Mouse (Mus musculus) midbrain, embryonic 13.5 days (tissue): Measurements from ENCODE around the gene Camkk2. TPM values are rescaled to one million over a fixed set of nuclear protein-coding genes. Genes with fewer than 3 reads are reported as not detected.
A peak's percentile ranks its signal among the peaks of the same experiment; 100 is the strongest.

Experiments used
- ATAC-seq: fragments of 200-750 bp; cut with Nextera tagmentation; 2 replicates; pipeline ENCODE4 v1.8.0; 2017; ENCODE audit warnings: mild to moderate bottlenecking, moderate TSS enrichment, moderate library complexity
- H3K27ac ChIP-seq: fragments of 300-500 bp; sonication (generic); 2 replicates; pipeline ENCODE4 v1.5.1; 2015; ENCODE audit warnings: inconsistent platforms, mild to moderate bottlenecking, moderate library complexity
- H3K27me3 ChIP-seq: fragments of 300-500 bp; sonication (generic); 2 replicates; pipeline ENCODE4 v1.6.1; 2015; ENCODE audit warnings: mild to moderate bottlenecking, inconsistent platforms
- H3K36me3 ChIP-seq: fragments of 300-500 bp; sonication (generic); 2 replicates; pipeline ENCODE4 v1.6.1; 2015; ENCODE audit warnings: mild to moderate bottlenecking, inconsistent platforms
- H3K4me1 ChIP-seq: fragments of 300-500 bp; sonication (generic); replicated peaks from 2 replicates; pipeline ENCODE4 v1.6.1; 2015; ENCODE audit warnings: inconsistent platforms
- H3K4me2 ChIP-seq: fragments of 300-500 bp; sonication (generic); replicated peaks from 2 replicates; pipeline ENCODE4 v1.6.1; 2015; ENCODE audit warnings: moderate library complexity, mild to moderate bottlenecking, inconsistent platforms
- H3K4me3 ChIP-seq: fragments of 300-500 bp; sonication (generic); replicated peaks from 2 replicates; pipeline ENCODE4 v1.5.1; 2015; ENCODE audit warnings: mild to moderate bottlenecking, inconsistent platforms
- H3K9ac ChIP-seq: fragments of 300-500 bp; sonication (generic); replicated peaks from 2 replicates; pipeline ENCODE4 v1.6.1; 2015; ENCODE audit warnings: mild to moderate bottlenecking, inconsistent platforms
- H3K9me3 ChIP-seq: fragments of 300-500 bp; sonication (generic); 2 replicates; pipeline ENCODE4 v1.6.1; 2016; ENCODE audit warnings: mild to moderate bottlenecking, inconsistent platforms
- WGBS: fragments of 180-500 bp; shearing (Covaris S2); methylation state at CpG from one replicate; pipeline ENCODE4 v1.1.7; 2015; 5-methylcytosine and 5-hydroxymethylcytosine counted together
- polyA plus RNA-seq: library from polyadenylated mRNA; unstranded; fragments of >200 nt; fragmentation: Nextera tagmentation; extraction: Ambion mirVana; gene quantifications from 2 replicates; pipeline ENCODE4 v1.2.1, GENCODE M21; 2015

Camkk2 gene
- polyA plus RNA-seq, 1 experiment from 2014 or later: 47.1 TPM

DNA sequence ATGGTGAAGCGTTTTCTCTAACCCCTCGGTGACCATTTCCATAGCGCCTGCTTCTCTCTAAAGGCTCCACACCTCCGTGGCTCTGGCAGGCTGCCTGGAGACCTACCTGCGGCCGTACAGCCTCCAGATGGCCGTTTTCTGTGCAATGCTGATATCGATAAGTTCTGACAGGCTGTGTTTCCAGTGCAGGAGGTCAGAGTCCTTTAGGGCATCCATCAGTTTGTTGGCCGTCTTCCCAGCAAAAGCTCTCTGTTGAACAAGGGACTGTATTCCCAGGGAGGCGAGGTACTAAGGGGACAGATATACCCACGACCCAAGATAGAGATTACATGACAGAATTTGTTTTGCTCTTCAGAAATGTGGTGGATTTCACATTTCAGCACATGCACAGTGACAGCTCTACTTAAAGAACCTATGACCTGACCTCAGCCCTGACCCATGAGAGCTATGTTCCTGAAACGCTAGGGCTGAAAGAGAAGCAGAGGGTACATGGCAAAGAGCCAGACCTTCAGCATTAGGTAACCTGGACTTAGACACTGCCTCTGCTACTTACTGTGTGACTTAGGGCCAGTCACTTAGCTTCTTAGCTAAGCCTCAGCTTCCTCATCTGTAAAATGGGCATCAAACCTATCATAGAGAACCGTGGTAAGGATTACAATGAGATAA is 21.3 kb upstream of the Camkk2 start:
- H3K27ac ChIP-seq: no peak overlapping the region
- H3K4me3 ChIP-seq: no peak overlapping the region
- H3K4me1 ChIP-seq: peaks cover 12% of the 10 kb centered on the region
- no peaks in the 10 kb centered on the region for H3K27me3 ChIP-seq
- WGBS: 85% methylated on average over 13 of the region's 13 CpGs
- no peaks in the 10 kb centered on the region for H3K9me3 ChIP-seq
- ATAC-seq: no peak
- peaks cover 94% of the 10 kb centered on the region for H3K36me3 ChIP-seq
- no peak overlapping the region for H3K9ac ChIP-seq
- no peak overlapping the region for H3K4me2 ChIP-seq

- Histone ChIP-seq H3K36me3 (peaks cover 94% of the 10 kb centered on the region), H3K4me1 (peaks cover 12% of the 10 kb centered on the region), H3K9ac (no peak overlapping the region), H3K27ac (peak overlapping the region; percentile 58), H3K4me2 (no peak overlapping the region), H3K9me3 (no peaks in the 10 kb centered on the region), H3K4me3 (no peak overlapping the region), H3K27me3 (no peaks in the 10 kb centered on the region)
- WGBS: 92% methylated on average over 17 of the region's 17 CpGs
- ATAC-seq: no peak
Observed at GRCm38 (mm10) chr5:122799379-122800344, 20.5 kb upstream of the Camkk2 start.

DNA sequence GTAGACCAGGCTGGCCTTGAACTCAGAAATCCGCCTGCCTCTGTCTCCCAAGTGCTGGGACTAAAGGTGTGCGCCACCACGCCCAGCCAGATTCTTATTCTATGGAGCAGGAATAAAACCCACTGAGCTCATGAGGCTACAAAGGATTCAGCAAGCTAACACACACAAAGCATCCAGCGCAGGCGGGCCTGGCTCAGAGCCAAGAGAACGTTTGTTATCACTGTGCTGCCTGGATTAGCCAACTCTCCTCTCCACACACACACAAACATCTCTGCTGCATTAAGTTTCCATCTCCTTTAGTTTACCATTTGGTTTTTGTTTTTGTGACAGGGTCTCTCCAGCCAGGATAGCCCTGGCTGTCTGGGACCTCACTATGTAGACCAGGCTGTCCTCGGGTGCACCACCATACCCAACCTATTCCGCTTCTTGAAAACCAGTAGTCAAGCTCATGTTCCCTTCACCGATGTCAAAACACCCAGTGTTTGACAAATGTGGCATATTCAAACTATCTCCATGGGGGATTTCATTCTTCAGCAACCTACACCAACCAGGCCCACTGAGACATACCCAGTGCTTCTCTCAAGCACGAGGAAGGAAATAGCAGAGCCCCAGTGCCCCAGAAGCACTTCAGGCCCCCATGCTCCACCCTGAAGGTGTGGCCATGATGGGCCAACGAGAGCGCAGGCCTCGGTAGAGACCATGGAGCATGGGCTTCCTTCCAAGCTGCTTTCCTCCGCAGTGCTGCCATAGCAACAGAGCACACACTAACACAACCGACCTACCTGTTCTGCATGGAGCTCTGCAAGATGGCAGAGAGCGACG is 19.6 kb upstream of the Camkk2 start:
- Histone ChIP-seq H3K9me3 (no peaks in the 10 kb centered on the region), H3K27ac (peak overlapping the region; percentile 58), H3K9ac (no peak overlapping the region), H3K4me1 (peaks cover 12% of the 10 kb centered on the region), H3K27me3 (no peaks in the 10 kb centered on the region), H3K36me3 (peaks cover 92% of the 10 kb centered on the region), H3K4me3 (no peak overlapping the region), H3K4me2 (no peak overlapping the region)
- ATAC-seq: peak; percentile 48; the same call in 1 of the 2 replicates
- WGBS: 69% methylated on average over 17 of the region's 17 CpGs

GRCm38 (mm10) chr5:122797866-122798265 is 18.7 kb upstream of the Camkk2 start:
- H3K27me3 ChIP-seq: no peaks in the 10 kb centered on the region
- WGBS: 98% methylated on average over 3 of the region's 3 CpGs
- H3K27ac ChIP-seq: peak overlapping the region; percentile 58; the same call in 1 of the 2 replicates
- no peak overlapping the region for H3K9ac ChIP-seq
- no peak overlapping the region for H3K4me3 ChIP-seq
- H3K4me2 ChIP-seq: no peak overlapping the region
- ATAC-seq: no peak
- H3K4me1 ChIP-seq: peaks cover 12% of the 10 kb centered on the region
- H3K36me3 ChIP-seq: peaks cover 95% of the 10 kb centered on the region
- H3K9me3 ChIP-seq: no peaks in the 10 kb centered on the region

DNA sequence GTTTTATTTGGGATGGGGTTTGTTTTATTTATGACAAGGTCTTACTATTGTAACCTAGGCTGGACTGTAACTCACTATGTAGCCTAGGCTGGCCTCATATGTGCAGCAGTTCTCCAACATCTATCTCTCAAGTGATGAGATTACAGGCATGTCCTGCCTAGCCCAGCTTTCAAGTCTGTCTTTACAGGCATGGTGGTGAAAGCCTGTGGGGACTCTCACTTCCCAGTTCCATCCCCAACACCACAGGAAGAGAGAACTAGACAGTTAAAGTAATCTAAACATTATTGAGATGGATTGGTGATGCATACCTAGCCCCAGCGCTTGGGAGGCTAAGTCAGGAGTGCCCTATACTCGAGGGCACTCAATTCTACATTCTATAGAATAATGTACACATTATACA is 9.5 kb upstream of the Camkk2 start:
- 94% methylated on average over 2 of the region's 2 CpGs for WGBS
- Histone ChIP-seq H3K9me3 (no peaks in the 10 kb centered on the region), H3K4me1 (0 out of 2 replicates have a peak, but pooled peaks cover 4% of the 10 kb centered on the region), H3K4me3 (no peak overlapping the region), H3K4me2 (no peak overlapping the region), H3K27ac (no peak overlapping the region), H3K36me3 (peaks cover 63% of the 10 kb centered on the region), H3K27me3 (no peaks in the 10 kb centered on the region), H3K9ac (no peak overlapping the region)
- ATAC-seq: no peak

DNA sequence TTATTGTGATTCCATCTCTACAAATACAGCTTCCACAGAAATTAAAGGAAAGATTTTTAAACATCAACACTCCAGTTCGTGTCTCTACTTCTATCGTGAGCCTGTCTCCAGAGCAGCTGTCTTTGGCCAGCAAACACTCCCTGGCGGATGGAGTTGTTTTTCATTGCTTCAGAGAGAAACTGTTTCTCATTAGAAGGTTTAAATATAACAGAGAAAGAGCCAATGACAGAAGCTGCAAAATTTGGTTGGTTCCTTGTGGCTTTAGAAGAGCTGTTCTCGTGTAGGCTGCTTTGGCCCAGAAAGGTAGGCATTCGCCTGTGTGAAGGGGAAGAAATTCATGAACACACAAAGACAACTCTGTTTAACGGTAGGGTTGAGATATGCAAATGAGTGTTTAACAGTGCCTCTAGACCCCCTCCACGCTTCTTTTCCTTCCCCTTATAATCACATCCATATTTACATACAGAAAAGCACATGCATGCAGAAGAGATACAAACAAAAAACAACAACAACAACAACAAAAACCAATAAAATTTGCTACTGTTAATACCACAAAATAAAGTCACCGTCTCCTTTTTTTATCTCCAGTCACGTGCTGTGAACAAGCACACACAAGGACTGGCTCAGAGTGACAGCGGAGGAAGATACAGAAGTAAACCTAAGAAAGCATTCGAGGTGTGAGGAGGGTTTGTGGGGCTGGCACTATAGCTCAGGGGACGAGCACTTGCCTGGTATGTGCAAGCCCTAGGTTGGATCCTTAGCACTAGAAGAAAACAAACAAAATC is 7.0 kb upstream of the Camkk2 start:
- H3K9me3 ChIP-seq: no peaks in the 10 kb centered on the region
- WGBS: 76% methylated on average over 12 of the region's 12 CpGs
- H3K27me3 ChIP-seq: no peaks in the 10 kb centered on the region
- H3K27ac ChIP-seq: 0 out of 2 replicates have a peak overlapping the region, but pooled peaks have one; percentile 15
- ATAC-seq: no peak
- 0 out of 2 replicates have a peak, but pooled peaks cover 4% of the 10 kb centered on the region for H3K4me1 ChIP-seq
- H3K9ac ChIP-seq: no peak overlapping the region
- H3K4me2 ChIP-seq: no peak overlapping the region
- H3K36me3 ChIP-seq: peaks cover 41% of the 10 kb centered on the region
- no peak overlapping the region for H3K4me3 ChIP-seq

DNA sequence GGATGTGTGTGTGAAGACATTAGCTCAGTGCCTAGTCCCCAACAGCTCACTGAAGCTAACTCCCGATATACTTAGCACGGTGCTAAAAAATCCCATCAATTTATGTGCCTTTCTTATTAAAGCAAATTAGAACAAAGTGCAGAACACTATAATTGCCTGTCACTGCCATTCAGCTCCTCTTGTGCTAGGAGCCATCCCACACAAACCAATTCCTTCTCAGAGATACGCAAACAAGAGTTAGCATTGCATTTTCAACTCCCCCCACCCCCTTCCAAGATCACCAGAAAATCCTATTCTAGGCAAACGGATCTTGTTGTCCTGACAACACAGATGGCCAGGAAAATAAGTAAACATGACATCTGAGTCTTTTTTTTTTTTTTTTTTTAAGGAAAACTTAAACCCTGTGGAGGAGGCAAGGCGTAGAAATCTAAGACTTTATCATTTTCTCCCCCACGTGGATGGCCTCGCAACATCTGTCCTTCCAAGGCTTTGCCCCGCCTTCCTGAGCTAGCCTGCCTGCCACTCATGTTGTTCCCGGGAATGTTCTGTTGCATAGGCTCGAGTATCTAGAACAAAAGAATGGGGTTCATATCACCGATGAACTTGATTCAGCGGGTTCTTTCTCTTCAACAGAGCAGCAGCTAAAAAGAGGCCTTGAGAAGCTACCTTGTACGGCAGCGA is 4.7 kb upstream of the Camkk2 start:
- no peak overlapping the region for H3K9ac ChIP-seq
- 52% methylated on average over 14 of the region's 14 CpGs for WGBS
- ATAC-seq: no peak

GRCm38 (mm10) chr5:122782066-122782465 is 2.9 kb upstream of the Camkk2 start:
- H3K9me3 ChIP-seq: no peaks in the 10 kb centered on the region
- H3K4me2 ChIP-seq: no peak overlapping the region
- 74% methylated on average over 1 of the region's 1 CpGs for WGBS
- H3K27ac ChIP-seq: no peak overlapping the region
- H3K27me3 ChIP-seq: no peaks in the 10 kb centered on the region
- H3K9ac ChIP-seq: no peak overlapping the region
- peaks cover 18% of the 10 kb centered on the region for H3K4me1 ChIP-seq
- H3K4me3 ChIP-seq: no peak overlapping the region
- no peak for ATAC-seq
- peaks cover 12% of the 10 kb centered on the region for H3K36me3 ChIP-seq

More for the DNA sequence above, 4.7 kb upstream of the Camkk2 start:
- Histone ChIP-seq H3K9me3 (no peaks in the 10 kb centered on the region), H3K27me3 (no peaks in the 10 kb centered on the region), H3K27ac (no peak overlapping the region), H3K4me3 (no peak overlapping the region), H3K4me2 (no peak overlapping the region), H3K4me1 (0 out of 2 replicates have a peak, but pooled peaks cover 8% of the 10 kb centered on the region), H3K36me3 (peaks cover 29% of the 10 kb centered on the region)

DNA sequence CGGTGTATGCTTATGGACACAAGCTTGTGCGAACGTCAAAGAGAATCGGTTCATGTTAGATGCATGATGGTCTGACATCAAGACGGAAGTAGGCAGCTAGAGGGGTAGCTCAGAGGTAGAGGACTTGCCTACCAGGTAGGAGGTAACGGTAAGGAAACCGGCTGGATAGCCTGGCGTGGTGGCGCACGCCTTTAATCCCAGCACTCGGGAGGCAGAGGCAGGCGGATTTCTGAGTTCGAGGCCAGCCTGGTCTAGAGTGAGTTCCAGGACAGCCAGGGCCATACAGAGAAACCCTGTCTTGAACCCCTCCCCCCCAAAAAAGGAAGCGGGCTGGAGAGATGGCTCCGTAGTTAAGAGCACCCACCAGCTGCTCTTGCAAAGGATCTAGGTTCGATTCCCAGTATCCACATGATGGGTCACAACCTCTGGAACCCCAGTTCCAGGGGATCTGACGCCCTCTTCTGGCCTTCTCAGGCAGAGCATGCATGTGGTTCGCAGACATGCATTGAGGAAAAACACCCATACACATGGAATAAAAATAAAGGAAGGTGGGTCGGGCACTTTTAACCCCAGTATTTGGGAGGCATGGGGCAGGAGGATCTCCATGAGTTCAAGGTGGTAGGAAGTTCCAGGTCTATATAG is 1.7 kb upstream of the Camkk2 start:
- Histone ChIP-seq H3K36me3 (peaks cover under 1% of the 10 kb centered on the region), H3K9ac (no peak overlapping the region), H3K9me3 (no peaks in the 10 kb centered on the region), H3K27me3 (no peaks in the 10 kb centered on the region), H3K4me2 (no peak overlapping the region), H3K4me1 (peaks cover 18% of the 10 kb centered on the region), H3K27ac (no peak overlapping the region), H3K4me3 (no peak overlapping the region)
- no peak for ATAC-seq
- 88% methylated on average over 19 of the region's 19 CpGs for WGBS
